Mouse (Mus musculus) gastrocnemius, postnatal 4 days (tissue): ENCODE data around the gene Olfr1555-ps1. TPM values are rescaled to one million over a fixed set of nuclear protein-coding genes. Genes with fewer than 3 reads are reported as not detected.
"Not testable (repeated sequence)": the region's sequence is repeated elsewhere in the genome, so short reads cannot be mapped to it uniquely, and the experiment has no call there.

Source experiments
- DNase-seq, 2 experiments: peaks; one replicate each; pipeline ENCODE4 v3.0.0; 2021 to 2022; ENCODE audit warnings: low spot score in 2 of 2, mixed read lengths in 2 of 2
- long read RNA-seq, 2 experiments: library from polyadenylated mRNA; stranded (forward); transcript quantifications; one replicate each; pipeline ENCODE4 v2.0.0; 2021
- total RNA-seq, 2 experiments: library from RNA; stranded (reverse); gene quantifications; 2 replicates each; pipeline ENCODE4 v1.2.3; 2021

The Olfr1555-ps1 gene
- not detected for total RNA-seq
- long read RNA-seq, experiment 1, result 0 reads
- long read RNA-seq, experiment 2, result 0 reads

- not testable (repeated sequence) for DNase-seq
Observed at GRCm38 (mm10) chr19:12170062-12170599, at the start of gene Olfr1555-ps1. Gene Olfr1555-ps1, minus strand, starts transcription at chr19:12170112.

- DNase-seq, result no peak
Observed at GRCm38 (mm10) chr19:12200334-12200733, 30.4 kb upstream of the Olfr1555-ps1 start, which contains the start of gene Olfr1431. Gene Olfr1431, plus strand, starts transcription at chr19:12200634.

DNA sequence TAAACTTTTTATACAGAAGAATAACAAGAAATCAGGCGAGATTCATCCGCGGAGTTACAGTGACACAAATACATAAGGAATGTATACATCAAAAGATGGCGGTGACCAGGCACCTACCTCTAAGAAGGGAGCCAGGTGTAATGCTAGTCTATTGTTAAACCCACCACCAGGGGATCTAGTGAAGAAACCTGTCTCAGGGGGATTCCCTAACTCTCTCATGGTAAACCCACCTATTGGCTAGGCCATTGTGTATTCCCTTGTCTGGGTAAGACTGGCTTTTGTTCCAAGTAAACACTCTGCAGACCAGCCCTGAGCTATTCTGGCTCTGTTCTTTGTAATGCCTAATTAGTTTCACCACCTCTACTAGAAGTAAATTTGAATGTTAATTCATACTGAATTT is 29.2 kb upstream of the Olfr1555-ps1 start:
- DNase-seq, result not testable (repeated sequence)

GRCm38 (mm10) chr19:12175431-12175830 is 5.5 kb upstream of the Olfr1555-ps1 start:
- DNase-seq, result not testable (repeated sequence)

DNA sequence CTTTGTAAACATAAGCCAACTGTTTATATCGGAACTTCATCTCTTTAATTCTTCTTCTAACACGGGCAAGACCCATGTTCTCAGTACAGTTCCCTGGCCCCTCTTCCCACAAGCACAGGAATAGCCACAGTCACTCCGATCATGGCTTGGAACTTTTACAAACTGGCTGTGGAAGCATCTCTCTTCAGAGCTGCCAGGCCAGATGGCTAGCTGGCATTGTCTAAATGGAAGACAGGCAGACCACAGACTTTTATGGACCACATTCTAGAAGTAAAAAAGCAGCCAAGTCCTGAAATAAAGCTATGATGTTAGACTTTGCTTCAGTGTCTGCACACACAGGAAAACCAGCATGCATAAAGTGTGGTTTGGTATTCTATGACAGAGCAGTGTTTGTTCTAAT is 24.5 kb downstream of the Olfr1555-ps1 start:
- DNase-seq, result no peak

DNA sequence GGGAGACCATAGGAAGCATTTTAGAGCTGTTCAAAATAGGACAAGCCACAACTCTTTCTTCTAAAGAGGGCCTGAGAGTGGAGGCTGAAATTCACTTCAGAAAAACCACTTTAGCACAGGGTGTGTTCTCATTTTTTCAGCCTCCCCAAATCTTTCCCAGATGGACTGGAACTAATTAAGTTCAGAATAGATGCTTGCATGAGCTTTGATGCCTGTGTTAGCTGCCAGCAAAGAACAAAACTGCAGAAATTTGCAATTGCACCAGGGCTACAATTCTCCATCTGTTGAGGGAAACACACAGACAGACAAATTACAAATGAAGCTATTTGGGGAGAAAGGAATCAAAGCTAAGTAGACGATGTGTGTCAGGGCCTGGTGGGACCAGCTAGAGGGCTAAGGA is 26.6 kb downstream of the Olfr1555-ps1 start:
- no peak for DNase-seq

- DNase-seq, result no peak
Observed at GRCm38 (mm10) chr19:12134289-12134688, 35.6 kb downstream of the Olfr1555-ps1 start.

DNA sequence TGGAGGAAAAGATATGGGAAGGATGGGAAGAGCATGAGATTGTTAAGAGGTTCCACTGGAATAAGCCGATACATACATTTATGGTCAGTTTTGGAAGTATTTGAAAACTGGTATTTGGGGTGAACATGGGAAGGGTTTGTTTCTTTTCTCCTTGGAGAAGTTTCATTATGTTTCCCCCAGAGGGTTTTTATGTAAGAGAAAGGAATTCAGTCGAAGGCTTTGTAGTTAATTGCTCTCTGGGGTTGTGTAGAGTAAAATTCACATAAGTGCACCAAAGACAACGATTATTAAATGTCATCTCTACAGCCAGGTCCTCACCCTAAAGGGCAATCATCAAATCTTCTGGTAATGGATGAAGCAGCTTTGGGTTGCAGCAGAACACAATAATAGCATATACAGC is 46.8 kb downstream of the Olfr1555-ps1 start, which contains the start of gene Olfr76:
TSS of gene Olfr76 (minus strand) at position 101 of the 400 bp plus-strand sequence.
- no peak for DNase-seq

- DNase-seq, result no peak
Observed at GRCm38 (mm10) chr19:12116464-12116863, 53.4 kb downstream of the Olfr1555-ps1 start.

DNA sequence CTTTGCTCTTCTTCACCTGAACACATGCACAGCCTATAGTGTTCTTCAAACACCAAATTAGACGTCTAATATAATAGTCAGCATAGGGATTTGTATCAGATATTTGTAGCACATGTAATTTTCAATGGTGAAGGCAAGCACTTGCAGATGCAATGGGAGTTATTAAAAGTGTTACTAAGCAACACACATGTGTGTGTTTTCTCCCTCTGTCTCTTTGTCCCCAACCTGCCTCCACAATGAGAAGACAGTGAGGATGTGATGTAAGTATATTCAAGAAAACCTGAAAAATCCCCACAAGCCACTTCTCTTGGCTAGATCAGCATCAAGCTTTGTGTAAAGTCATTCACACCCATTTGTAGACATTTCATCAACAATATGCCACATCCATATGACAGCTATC is 54.1 kb downstream of the Olfr1555-ps1 start, which contains the start of gene Olfr1428:
TSS of gene Olfr1428 (minus strand) at position 101 of the 400 bp plus-strand sequence.
- DNase-seq, result no peak

Other genes starting within 250 kb of the Olfr1555-ps1 start
- gene Osbp, start 204.2 kb downstream of the Olfr1555-ps1 start, total RNA-seq, result 10 to 100 TPM; 80.6 to 85.0 TPM
- not detected for gene Olfr1423, start 128.8 kb downstream of the Olfr1555-ps1 start, total RNA-seq
- not detected for gene Olfr1424, start 107.4 kb downstream of the Olfr1555-ps1 start, total RNA-seq
- gene Olfr1425, start 92.4 kb downstream of the Olfr1555-ps1 start, total RNA-seq, result not detected
- gene Olfr1426, start 78.1 kb downstream of the Olfr1555-ps1 start, total RNA-seq, result not detected
- gene Olfr1427, start 66.8 kb downstream of the Olfr1555-ps1 start, total RNA-seq, result not detected
- gene Olfr1428, start 54.2 kb downstream of the Olfr1555-ps1 start, total RNA-seq, result not detected
- not detected for gene Olfr76, start 46.9 kb downstream of the Olfr1555-ps1 start, total RNA-seq
- not detected for gene Olfr1431, start 30.5 kb upstream of the Olfr1555-ps1 start, total RNA-seq
- not detected for gene Olfr1432, start 62.5 kb upstream of the Olfr1555-ps1 start, total RNA-seq
- not detected for gene Olfr262, start 71.5 kb upstream of the Olfr1555-ps1 start, total RNA-seq
- not detected for gene Olfr235, start 90.9 kb upstream of the Olfr1555-ps1 start, total RNA-seq
- gene Olfr1434, start 109.7 kb upstream of the Olfr1555-ps1 start, total RNA-seq, result not detected
- not detected for gene Olfr1436, start 129.0 kb upstream of the Olfr1555-ps1 start, total RNA-seq
- not detected for gene Olfr1437, start 155.0 kb upstream of the Olfr1555-ps1 start, total RNA-seq
- not detected for gene Olfr1438-ps1, start 165.8 kb upstream of the Olfr1555-ps1 start, total RNA-seq
- not detected for gene Olfr1440, start 217.2 kb upstream of the Olfr1555-ps1 start, total RNA-seq
- not detected for gene Olfr1441, start 247.3 kb upstream of the Olfr1555-ps1 start, total RNA-seq